ENCODE assay signal across 8 mouse cellular contexts in genomic region chr8:73003858-73004257, GRCm38 (mm10).
A peak's percentile ranks its signal among the peaks of the same experiment; 100 is the strongest.
DNase-seq lines count a peak whose midpoint lies in the region; ATAC-seq lines count a peak whose summit lies in the region.

No protein-coding gene starts in this region.

- H3K27ac ChIP-seq in hindbrain, embryonic 11.5 days (ENCODE audit: low read depth, low read length) = no peak overlapping the region

- H3K4me2 ChIP-seq in hindbrain, embryonic 11.5 days (replicated peaks; ENCODE audit: low read depth, low read length) = no peak overlapping the region

- no peaks in the 10 kb centered on the region for H3K27me3 ChIP-seq in hindbrain, embryonic 11.5 days (ENCODE audit: control insufficient read depth, insufficient read depth, low read length)

- H3K36me3 ChIP-seq in hindbrain, embryonic 11.5 days (ENCODE audit: control insufficient read depth, insufficient read depth, low read length) = no peaks in the 10 kb centered on the region

- no peak overlapping the region for H3K4me3 ChIP-seq in hindbrain, embryonic 11.5 days (ENCODE audit: low read depth, low read length)

- WGBS in hindbrain, embryonic 11.5 days = 61% methylated on average over 2 of the region's 2 CpGs

- no peaks in the 10 kb centered on the region for H3K4me1 ChIP-seq in hindbrain, embryonic 11.5 days (replicated peaks; ENCODE audit: control insufficient read depth, insufficient read depth, low read length)

- peak; percentile 71 for ATAC-seq in hindbrain, embryonic 11.5 days (ENCODE audit: low FRiP score)
- no peak for ATAC-seq in inflammation-experienced regulatory T-cells, adult 6 months

- no peaks in the 10 kb centered on the region for H3K9me3 ChIP-seq in hindbrain, embryonic 11.5 days (ENCODE audit: control insufficient read depth, low read length)

- peak; percentile 43 for DNase-seq in layer of hippocampus, adult 11-12 months (ENCODE audit: low spot score)
- DNase-seq in layer of hippocampus, postnatal 14 days (ENCODE audit: low spot score in 2 of 2) = no peak
- peak; percentile 73 for DNase-seq in NIH3T3 (ENCODE audit: low read depth)
- DNase-seq in cerebellum, adult 9-10 months = peak; percentile 12
- peak; percentile 66 for DNase-seq in hindbrain, embryonic 11.5 days (ENCODE audit: low spot score)
- peak; percentile 23 for DNase-seq in lung, postnatal 10 days
- peak; percentile 53 for DNase-seq in right cerebral cortex, postnatal 4 days

- no peak overlapping the region for H3K9ac ChIP-seq in hindbrain, embryonic 11.5 days (ENCODE audit: low read depth, low read length)

Comparison
In these comparisons a context has a peak if more than half of its experiments do, and no peak if none do; other contexts are left out.
1. DNase-seq: peak in layer of hippocampus, adult 11-12 months (single experiment), NIH3T3 (single experiment), cerebellum, adult 9-10 months (single experiment), hindbrain, embryonic 11.5 days (single experiment), lung, postnatal 10 days (single experiment) and right cerebral cortex, postnatal 4 days (single experiment); none in layer of hippocampus, postnatal 14 days (0 of 2).